Mouse (Mus musculus) ES-Bruce4 (cell line): Measurements from ENCODE around the gene Gm4869.

ENCODE experiments used
- CTCF ChIP-seq: IDR thresholded peaks from one replicate; pipeline ENCODE4 v1.8.1; 2011; ENCODE audit warnings: low read depth, low read length
- EP300 ChIP-seq: IDR thresholded peaks from 2 replicates; pipeline ENCODE4 v1.6.1; 2011; ENCODE audit warnings: low read depth, low read length; ENCODE audit not compliant: insufficient read depth
- POLR2A ChIP-seq: IDR thresholded peaks from one replicate; pipeline ENCODE4 v1.8.1; 2011; ENCODE audit warnings: low read length; ENCODE audit not compliant: insufficient read depth

DNA sequence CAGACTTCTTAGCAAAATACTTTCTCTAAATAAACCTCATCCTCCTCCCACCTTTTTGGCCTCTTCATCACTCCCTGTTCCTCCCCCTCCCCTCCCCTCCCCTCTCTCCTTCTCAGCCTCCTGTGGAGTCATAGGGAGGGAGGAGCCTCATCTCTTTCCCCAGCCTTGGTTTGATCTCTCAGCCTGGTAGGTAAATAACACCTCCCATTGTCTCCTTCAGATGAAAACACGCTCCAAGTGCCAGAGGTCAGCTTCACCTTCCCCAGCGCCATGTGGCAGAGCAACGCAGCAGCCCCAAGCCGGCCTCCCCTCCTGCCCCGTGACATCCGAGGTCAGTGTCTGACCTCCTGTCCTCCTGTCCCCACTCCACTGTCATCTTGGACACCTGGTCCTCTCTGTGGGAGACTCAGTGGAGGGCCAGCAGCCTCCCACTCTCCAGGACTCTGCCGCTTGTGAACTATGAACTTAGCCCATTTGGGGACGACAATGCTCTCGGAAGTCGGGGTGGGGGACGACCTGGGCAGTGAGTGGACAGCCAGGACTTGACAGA is 47.3 kb downstream of the Gm4869 start:
- TF ChIP-seq EP300 (peak; percentile 77; the same call in 1 of the 2 replicates), POLR2A (no peak), CTCF (no peak)
